Mouse (Mus musculus) testis, adult 2 months (tissue): ENCODE measurements around the gene Syn3.

ENCODE experiments used
- CTCF ChIP-seq: fragments of 200-500 bp; IDR thresholded peaks from 2 replicates; pipeline ENCODE4 v1.5.1; 2012; ENCODE audit warnings: low read depth, mild to moderate bottlenecking, inconsistent platforms, low read length, moderate library complexity; ENCODE audit not compliant: control insufficient read depth, insufficient read depth, insufficient replicate concordance
- POLR2A ChIP-seq: fragments of 200-500 bp; IDR thresholded peaks from 2 replicates; pipeline ENCODE4 v1.6.1; 2012; ENCODE audit warnings: low read depth, mild to moderate bottlenecking, inconsistent platforms, low read length, moderate library complexity; ENCODE audit not compliant: control insufficient read depth

- TF ChIP-seq CTCF (no peak), POLR2A (no peak)
Observed at GRCm38 (mm10) chr10:86166854-86167268, 331.8 kb downstream of the Syn3 start.
